Mouse (Mus musculus) ES-E14 (cell line): ENCODE results near the gene Pcsk7.

Experiments used
- CHD2 ChIP-seq: IDR thresholded peaks from 2 replicates; pipeline ENCODE4 v1.6.1; 2014; ENCODE audit warnings: mild to moderate bottlenecking, low read depth, low read length, inconsistent platforms
- HCFC1 ChIP-seq: IDR thresholded peaks from 2 replicates; pipeline ENCODE4 v1.6.1; 2012; ENCODE audit warnings: low read length, inconsistent platforms, borderline replicate concordance; ENCODE audit not compliant: insufficient read depth
- MAFK ChIP-seq: IDR thresholded peaks from 2 replicates; pipeline ENCODE4 v1.6.1; 2014; ENCODE audit warnings: mild to moderate bottlenecking, low read depth, low read length, inconsistent platforms; ENCODE audit not compliant: insufficient read depth
- ZC3H11A ChIP-seq: IDR thresholded peaks from 2 replicates; pipeline ENCODE4 v1.6.1; 2012; ENCODE audit warnings: low read depth, mild to moderate bottlenecking, inconsistent platforms, low read length, borderline replicate concordance
- ZNF384 ChIP-seq: IDR thresholded peaks from 2 replicates; pipeline ENCODE4 v1.6.1; 2012; ENCODE audit warnings: low read depth, low read length, inconsistent platforms

GRCm38 (mm10) chr9:45910995-45911394 is 4.7 kb downstream of the Pcsk7 start:
- TF ChIP-seq HCFC1: no peak
- no peak for TF ChIP-seq MAFK
- no peak for TF ChIP-seq ZNF384
- no peak for TF ChIP-seq ZC3H11A
- TF ChIP-seq CHD2: no peak
